Mouse (Mus musculus) embryo, embryonic 10 days (tissue): Measurements from ENCODE around the gene Dlgap1.

Experiments used
- DNase-seq: peaks from one replicate; pipeline ENCODE4 v3.0.0-alpha.2; 2015; ENCODE audit warnings: low spot score

Dlgap1 gene

DNA sequence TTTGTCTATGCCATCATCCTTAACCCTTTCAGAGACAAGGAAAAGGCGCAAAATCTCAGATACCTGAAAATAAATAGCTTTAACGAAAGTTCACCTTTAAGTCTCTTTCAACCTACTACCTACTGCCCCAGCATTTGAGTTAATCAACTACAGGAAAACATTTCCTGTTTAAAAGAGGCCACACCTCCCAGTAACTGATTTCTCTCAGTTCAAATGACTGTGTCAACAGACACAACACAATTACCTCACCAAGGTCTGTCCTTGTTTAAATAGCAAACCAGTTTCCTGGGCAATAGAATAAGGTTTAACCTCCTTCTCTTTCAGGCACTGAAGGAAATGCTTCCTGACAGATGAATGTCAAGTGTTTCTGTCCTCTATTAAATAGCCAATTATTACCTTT lies 876.7 kb downstream of the Dlgap1 start:
- DNase-seq: no peak

DNA sequence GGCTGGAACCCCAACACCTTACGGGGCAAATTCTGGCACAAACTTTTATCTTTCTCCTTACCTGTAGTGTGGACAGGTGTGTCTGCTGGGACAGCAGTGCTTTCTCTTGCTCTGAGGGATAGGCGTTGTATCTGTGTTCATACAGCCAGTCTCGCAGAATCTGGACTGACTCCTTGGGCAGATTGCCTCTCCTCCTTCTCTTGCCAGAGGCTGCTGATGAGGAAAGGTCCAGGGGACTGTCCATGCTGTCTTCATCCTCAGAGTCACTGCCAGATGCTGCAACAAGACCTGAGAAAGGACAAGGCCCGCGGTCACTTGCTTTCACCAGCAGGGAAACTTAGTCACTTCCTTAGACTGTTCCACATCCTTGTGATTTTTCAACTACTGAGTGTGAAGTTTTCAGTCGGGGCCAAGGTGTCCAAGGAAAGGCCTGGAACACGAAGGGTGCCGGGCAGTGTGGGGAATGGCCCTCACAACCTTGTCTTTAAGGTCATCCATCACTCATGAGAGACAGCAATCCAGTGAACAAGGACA lies 877.3 kb downstream of the Dlgap1 start:
- no peak for DNase-seq

DNA sequence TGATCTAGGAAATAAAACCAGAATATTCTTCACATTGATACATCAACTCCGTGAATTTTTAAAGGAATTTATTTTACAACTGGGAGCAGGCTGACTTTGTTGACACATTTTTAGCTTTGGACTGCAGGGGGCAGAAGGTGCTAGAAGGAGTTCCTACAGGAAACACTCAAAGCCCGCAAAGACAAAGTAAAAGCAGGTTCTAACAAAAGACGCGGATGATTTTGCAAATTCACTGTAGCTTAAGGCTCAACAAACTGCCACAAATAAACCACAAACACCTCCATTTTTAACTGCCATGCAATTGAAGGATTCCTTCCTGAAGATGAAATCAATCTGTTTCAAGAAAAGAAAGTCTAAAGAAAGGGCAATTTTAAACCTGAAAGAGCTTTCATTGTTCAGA lies 878.2 kb downstream of the Dlgap1 start:
- peak; percentile 76 for DNase-seq

DNA sequence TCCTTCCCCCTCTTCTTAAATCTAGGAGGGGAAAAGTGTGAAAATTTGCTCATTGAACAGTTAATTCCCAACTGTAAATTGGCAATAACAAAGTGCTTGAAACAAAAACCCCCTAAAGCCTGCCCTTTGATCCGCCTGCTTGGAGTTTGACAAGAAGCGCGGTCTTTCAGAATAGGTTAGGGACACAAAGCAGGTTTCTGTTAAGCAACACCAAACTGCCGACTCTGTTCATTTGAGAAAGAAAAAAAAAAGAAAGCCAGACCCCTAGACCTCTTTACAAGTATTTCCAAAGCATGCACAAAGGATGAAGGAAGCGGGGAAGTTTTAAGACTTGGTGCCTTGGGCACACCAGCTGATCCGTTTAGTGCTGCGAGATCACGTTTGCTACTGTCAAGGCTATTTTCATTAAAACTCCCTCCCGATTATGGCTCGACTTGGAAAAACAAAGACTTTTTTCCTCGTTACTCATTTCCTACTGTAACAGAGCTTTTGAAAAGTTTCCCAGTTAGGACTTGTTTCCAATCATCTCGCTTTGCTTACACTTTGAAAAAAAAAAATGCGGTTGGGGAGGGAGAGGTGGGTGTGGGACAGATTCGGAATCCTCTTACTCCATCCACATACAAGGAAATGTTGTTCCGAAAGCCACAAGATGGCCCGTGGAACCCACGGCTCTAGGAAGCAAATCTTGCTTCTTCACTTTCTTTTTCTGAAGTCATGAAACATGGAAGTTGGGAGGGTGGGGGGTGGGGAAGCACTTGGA lies 879.1 kb downstream of the Dlgap1 start:
- DNase-seq: peak; percentile 69

DNA sequence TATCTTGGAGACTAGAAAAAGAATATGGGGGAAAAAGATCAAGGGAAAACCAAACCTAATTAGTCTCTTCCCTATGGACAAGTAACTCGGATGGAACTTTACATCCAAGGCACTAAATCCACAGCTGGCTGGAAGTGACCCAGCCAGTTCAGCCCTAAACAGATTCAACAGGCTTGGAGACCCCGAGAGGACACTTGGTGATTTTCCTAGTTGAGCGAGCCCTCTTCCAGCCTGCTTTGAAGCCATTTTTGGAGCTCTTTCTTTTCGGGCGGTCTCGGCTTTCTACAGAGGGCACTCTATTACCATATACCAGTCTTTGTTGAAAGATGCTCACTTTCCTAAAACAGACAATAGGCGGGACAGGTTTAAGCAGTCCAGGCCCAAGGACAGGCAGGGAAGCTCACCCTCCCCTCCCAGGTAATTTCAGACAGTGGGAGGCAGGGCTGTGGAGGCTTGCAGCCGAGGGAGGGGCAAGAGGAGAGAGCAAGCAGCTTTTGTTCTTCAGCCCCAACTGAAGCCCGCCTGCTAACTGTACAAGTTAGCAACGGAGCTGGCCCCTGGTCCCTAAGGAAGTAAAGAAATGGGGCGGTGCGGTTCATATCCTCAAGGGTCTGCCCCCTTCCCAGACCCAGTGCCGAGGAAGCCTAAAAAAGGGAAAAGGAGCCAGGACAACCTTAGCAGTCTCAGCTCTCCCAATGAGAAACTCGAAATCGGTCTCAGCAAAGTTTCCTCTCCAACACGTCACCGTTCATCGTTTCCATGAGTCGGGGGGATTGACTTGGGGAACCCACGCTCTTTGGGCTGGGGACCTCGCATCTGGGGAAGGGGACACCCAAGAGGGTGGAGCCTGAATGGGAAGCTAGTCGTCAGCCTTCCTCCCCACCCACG lies 879.9 kb downstream of the Dlgap1 start:
- DNase-seq: peak; percentile 73

DNA sequence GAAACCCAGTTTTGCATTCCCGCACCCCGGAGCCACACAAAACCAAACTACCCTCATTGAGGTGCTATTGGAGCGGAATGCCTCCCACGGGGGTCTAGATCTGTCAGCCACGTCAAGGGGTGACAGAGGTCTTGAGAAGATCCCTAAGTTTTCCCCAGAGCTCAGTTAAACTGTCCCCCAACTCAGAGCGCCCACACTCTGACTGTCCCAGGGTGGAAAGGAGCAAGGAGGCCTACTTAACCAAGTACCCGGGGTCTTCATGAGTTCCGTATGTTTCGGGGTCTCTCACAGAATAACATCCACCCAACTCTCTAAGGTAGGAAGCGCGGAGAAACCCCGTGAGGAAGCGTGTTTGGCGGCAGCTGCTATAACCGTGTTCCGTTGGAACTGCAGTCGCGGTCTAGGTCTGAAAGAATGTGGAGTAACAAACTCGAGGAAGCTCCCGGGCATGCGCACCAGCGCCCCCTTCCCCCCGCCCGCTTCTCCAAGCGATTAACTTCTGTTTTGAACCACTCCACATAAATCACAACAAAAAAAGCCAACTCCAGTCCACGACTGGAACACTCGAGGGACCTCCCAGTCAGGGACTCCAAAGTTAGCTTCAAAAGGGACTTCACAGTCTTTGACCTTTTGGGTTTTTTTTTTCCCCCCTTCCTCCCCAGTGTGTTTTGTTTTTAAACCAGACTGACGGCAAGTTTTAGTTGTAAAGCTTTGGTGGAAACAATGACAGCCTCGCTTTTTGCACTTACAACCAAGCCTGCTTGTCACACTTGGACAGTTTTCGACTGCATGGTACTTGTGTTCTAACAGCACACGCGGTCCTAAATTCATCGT lies 880.7 kb downstream of the Dlgap1 start:
- DNase-seq: peak; percentile 86

DNA sequence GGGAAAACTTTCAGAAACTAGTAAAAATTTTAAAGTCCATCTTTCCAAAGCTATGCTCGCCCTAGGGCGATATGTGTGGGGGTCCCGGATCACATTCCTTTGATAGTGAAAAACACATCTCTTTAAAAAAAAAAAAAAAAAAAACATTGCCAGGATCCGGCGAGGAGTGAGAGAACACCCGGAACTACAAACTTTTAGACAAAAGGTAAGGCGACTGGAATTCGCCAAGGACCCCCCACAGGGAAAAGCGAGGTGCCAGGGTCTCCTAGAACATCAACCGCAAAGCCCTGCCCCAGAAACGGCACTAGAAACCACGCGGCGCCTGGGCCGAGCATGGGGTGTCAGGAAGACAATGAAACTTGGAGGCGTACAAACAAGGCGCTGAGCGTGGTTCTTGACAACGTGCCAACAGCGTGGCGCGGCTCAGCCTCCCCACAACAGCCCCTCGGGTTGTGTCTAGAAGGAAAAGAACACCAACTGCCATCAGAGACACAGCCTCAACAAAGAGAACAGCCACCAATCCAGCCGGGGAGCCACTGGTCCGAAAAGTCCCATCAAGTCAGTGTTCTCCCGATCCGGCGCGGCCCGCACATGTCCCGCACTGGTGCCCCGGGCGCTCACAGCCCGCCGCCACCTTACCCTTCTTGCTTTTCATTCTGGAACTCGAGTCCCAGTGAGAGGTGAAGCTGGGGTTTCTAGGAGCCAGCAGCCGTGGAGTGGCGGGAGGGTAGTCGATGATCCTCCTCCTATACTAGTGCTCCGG lies 881.5 kb downstream of the Dlgap1 start:
- peak; percentile 80 for DNase-seq

DNA sequence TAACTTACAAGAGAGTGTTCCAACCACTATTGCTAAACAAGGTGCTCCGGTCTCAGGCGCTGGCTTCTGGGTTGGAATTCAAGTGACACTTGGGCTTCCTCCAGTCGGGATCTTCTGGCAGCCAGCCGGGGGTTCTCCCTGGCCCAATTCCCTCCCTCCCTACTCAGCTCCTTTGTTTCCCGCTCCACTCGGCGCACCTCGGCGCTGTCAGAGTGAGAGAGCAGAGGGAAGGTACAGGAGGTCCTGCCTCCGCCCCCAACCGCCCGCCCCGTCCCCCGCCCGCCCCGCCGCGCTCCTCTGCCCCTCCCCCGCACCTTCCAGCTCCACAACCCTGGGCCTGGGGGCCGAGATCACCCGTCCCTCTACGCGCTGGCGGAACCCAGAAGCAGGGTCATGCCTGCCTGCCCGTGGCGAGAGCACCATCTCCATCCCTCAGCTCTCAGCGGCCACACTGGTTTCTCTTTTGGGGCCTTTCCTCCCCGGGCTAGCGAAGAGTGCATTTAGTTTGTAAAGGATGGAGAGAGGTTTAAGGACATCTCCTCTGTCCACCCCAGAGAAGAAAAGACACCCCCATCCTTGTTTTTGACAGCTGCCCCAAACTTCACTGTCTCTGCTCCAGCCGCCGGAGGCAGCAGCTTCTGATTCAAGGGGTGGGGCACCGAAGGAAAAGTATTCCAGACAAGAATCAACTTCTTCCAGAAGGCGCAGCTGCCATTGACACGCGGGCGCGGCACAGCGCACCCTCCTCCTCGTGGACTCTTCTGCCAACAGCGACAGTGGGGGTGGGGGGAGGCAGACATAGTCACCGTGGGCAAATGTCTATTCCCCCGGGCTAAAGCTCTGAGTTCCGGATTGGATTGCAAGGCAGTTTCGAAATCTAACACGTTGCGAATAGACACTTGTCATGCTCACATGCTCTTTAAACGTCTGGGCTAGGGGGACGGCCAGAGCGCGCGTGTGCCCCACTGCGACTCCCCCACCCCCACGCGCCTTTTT lies 882.4 kb downstream of the Dlgap1 start:
- peak; percentile 85 for DNase-seq

DNA sequence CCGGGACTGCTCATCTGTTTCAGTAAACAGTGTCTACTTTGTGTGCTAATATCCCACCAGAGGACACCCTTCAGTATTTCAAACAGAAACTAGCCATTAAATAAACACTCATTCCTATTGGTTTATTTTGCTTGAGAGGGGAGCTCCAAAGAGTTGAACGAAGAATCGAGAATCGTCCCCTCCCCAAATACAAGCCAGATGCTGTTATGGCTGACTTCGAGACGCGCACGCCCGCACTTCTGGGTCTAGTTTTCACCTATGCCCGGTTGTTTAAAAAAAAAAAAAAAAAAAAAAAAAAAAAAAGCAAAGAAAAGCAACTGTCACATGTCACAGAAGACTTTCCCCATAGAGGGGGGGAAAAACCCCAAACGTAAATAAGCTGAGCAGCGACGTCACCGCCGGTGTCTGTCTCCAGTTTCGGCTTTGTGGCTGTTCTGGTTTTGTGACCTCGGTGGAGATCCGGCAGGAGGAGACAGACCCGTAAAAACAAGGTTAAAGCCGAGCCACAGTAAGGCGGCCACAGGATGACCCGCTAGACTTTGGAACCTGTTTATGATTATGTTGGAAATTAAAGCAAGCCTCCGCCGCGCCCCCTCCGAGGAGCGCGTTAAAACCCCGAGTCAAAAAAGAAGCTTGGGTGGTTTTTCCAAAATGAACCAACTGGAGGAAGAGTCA lies 883.3 kb downstream of the Dlgap1 start:
- peak; percentile 72 for DNase-seq

DNA sequence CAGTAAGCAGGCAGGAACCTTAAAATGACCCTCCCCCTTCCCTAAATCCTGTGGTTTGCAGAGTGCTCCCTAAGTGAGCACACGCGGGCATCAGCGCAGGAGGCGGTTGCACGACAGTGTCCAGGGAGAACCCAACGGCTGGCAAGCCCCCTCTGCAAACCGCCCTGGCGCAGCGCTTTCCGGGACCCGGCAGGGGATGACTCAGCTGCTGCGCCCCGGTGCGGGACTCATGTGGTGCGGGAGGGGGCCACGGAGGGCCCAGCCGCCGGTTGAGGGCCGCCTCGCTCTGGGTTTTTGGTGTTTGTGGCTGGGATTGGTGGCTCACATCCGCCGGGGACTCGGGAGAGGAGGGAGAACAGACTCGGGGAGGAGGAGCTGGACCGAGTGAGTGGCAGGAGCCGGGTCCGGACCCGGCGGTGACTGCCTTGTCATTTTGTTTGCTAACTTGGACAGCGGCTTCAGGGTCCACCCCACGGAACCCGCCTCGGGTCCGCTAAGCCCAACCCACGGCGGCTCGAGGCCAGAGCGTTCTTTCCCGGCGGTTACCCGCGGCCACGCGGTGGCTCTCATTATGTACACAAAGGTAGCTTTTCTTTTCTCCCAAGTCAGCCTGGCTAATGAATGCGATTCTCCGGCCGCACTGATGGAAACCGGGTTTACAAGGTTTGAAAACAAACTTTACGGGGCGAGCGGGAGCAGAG lies 884.0 kb downstream of the Dlgap1 start:
- peak; percentile 82 for DNase-seq

DNA sequence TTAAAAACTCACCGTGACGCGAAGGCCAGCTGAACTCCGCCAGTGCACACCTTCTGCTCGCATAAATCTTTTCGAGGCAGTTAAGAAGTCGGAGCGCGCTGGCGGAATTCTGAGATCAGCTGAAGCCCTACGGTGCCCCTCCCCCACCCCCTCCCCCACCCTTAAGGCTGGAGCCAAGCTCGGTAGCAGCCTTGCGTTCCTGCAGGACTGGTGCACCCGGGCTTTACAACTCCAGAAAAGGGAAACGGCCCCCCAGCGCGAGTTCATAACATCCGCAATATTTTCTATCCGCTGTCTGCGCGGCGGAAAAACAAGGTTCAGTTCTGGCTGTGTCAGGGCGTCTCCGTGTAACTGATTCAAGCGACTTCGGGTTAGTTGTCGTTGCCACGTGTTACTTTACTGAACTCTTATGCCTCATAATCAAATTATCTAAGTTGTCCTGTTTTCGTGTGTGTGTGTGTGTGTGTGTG lies 884.6 kb downstream of the Dlgap1 start, which contains the start of gene Tgif1:
Tgif1 (minus strand) TSS at position 111 of the 470 bp plus-strand sequence.
- peak; percentile 82 for DNase-seq

DNA sequence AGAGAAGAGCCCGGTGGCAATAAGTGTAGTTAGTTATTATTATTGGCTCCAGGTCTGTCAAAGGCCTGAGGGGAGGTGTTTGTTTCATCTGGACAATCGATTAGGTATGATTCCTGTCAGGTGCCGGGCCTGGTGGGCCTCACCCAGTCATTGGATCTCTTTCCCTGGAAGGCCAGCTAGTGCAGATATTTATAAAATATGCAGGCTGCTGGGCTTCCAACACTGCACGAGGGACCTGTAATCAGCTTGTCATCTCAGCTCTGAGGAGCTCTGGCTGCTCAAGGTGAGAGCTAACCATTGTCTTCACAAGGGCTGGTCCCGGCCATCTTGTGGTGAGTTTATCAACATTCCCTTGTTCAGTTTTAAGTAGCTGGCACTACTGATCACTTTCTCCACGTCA lies 885.1 kb downstream of the Dlgap1 start:
- peak; percentile 37 for DNase-seq

DNA sequence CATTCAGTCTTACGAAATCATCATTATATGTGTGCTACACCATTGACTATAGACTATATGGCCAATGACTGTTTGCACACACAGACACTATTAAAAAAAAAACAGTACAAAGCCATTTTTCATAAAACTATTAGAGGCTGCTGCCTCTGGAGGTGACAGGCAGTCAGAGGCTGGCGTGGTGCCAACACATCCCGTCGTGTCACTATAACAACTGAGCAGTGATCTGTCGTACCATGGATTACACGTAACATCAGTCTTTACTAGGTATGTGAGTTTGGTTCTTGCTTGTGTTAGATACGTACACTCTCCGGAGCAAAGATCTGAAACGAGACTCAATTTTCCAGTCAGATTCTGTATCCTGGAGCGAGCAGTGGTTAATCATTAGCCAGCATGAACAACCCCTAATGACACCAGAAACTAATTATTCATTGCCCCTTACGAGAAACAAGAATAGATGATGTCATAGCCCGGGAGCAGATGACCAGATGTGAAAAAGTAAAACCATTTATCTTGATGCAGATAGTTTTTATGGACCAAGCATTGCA lies 888.1 kb downstream of the Dlgap1 start:
- DNase-seq: no peak

DNA sequence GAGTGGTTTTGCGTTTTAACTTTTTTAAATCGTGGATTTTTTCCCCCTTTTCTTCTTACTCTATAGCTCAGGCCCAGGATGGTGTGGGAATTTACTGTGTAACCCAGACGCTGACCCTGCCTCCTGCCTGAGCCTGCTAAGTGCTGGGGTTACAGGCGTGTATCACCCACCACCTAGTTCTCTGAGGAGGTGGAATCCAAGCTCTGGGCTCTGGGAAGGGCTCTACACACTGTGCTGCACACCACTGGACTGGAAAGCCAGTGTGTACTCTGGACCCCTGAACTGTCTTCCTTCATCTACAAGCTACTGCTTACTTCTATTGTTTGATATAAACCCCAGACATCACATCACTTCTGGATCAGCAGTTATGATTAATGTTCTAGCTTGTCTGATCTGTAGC lies 889.9 kb downstream of the Dlgap1 start:
- DNase-seq: no peak

DNA sequence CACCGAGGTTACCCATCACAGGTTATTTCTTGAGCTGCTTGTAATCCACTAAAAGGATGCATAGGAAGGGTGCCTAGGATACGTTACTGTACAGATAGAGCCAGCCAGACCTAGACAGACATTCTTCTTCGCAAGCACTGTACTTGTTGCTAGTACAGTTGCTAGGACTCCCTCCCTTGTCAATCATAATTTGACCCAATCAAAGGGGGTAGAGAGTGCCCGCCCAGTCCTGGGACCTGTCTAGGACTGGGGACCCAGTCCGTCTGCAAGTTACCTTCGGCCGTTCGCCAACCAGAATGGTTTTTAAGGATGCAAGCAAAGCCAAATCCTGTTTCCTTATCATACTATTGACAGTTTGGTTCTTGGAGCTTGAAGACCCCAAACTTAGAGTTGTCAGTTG lies 895.2 kb downstream of the Dlgap1 start:
- no peak for DNase-seq

DNA sequence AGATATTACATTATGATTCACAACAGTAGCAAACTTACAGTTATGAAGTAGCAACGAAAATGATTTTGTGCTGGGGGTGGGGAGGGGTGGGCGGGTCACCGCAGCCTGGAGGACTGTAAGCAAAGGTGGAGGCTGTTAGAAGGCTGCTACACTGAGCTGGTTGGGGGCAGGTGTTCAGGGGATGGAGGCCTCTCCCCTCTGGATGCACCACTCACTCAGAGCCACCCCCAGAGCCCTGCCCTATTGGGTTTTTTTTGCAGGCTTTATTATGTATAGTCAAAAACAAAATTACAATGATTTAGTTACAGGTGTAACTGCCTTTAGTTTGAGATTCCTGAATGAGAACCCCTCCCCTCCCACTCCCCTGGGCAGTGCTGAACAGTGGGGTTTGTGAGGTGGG lies 895.8 kb downstream of the Dlgap1 start:
- no peak for DNase-seq

DNA sequence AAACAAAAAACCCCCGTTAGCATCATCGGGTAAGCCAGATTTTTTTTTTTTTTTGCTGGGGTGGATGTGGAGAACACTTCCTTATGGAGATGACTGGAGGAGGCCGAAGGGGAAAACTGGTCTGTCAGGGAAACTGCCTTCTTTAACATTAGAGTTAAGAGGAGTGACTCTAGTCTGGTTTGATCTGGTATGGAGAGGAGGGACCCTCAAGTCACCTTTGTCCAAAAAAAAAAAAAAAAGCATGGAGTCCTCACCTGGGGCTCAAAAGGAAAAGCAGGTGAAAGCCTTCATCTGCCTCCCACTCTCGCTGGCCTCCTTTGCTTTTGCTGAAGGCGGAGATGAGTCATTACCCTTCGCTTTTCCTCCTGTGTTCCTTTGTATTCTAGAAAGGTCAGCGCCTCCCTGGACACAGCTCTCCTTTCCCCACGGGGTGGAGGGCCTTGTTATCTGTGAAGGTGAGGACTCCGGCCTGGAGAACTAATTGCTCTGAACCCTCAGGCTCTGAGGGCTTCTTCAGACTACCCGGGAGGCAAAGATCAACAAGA lies 896.3 kb downstream of the Dlgap1 start:
- DNase-seq: no peak

DNA sequence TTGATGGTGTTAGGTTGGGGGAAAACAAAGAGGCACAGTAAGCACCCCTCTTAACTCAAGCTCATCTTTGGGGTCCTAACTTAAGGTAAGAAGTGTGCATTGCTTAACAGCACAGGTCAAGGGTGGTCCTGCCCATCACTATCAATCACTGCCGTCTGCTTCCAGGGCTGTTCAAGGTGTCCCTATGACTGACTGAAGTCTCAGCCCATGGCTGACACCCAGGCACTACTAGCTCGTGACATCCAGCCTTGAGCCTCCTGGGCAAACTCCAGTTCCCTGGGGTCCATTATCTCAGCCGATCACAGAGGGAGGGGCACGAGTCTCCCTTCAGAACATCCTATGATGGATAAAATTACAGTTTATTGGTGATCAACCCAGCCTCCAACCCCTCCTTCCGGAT lies 897.2 kb downstream of the Dlgap1 start:
- no peak for DNase-seq
